Mouse (Mus musculus) lung, embryonic 16.5 days (tissue): ENCODE results near the gene C1rl. TPM values are rescaled to one million over a fixed set of nuclear protein-coding genes. Genes with fewer than 3 reads are reported as not detected.
"Not testable (repeated sequence)": the region's sequence is repeated elsewhere in the genome, so short reads cannot be mapped to it uniquely, and the experiment has no call there.

ENCODE experiments used
- ATAC-seq: fragments of 200-750 bp; cut with Nextera tagmentation; 2 replicates; pipeline ENCODE4 v1.8.0; 2017; ENCODE audit warnings: low read depth, mild to moderate bottlenecking, moderate library complexity
- H3K27ac ChIP-seq: fragments of 300-500 bp; sonication (generic); 2 replicates; pipeline ENCODE4 v1.5.1; 2014; ENCODE audit warnings: mild to moderate bottlenecking, control low read depth, low read length
- H3K27me3 ChIP-seq: fragments of 300-500 bp; sonication (generic); 2 replicates; pipeline ENCODE4 v1.6.1; 2014; ENCODE audit warnings: low read depth, low read length, mixed read lengths; ENCODE audit not compliant: control insufficient read depth, insufficient read depth
- H3K36me3 ChIP-seq: fragments of 300-500 bp; sonication (generic); 2 replicates; pipeline ENCODE4 v1.6.1; 2014; ENCODE audit warnings: low read length; ENCODE audit not compliant: control insufficient read depth, insufficient read depth
- H3K4me1 ChIP-seq: fragments of 300-500 bp; sonication (generic); replicated peaks from 2 replicates; pipeline ENCODE4 v1.6.1; 2014; ENCODE audit warnings: low read length, mixed read lengths; ENCODE audit not compliant: control insufficient read depth, insufficient read depth
- H3K4me2 ChIP-seq: fragments of 300-500 bp; sonication (generic); 2 replicates; pipeline ENCODE4 v1.6.1; 2014; ENCODE audit warnings: low read depth, low read length, control low read depth
- H3K4me3 ChIP-seq: fragments of 300-500 bp; sonication (generic); 2 replicates; pipeline ENCODE4 v1.5.1; 2014; ENCODE audit warnings: mild to moderate bottlenecking, low read length, control low read depth
- H3K9ac ChIP-seq: fragments of 300-500 bp; sonication (generic); 2 replicates; pipeline ENCODE4 v1.6.1; 2014; ENCODE audit warnings: low read length, control low read depth
- H3K9me3 ChIP-seq: fragments of 300-500 bp; sonication (generic); 2 replicates; pipeline ENCODE4 v1.6.1; 2016; ENCODE audit warnings: low read length; ENCODE audit not compliant: control insufficient read depth
- WGBS: fragments of 180-500 bp; shearing (Covaris S2); extraction: QIAGEN DNeasy Blood & Tissue Kit; methylation state at CpG from one replicate; pipeline ENCODE4 v1.1.7; 2014; 5-methylcytosine and 5-hydroxymethylcytosine counted together
- polyA plus RNA-seq: library from polyadenylated mRNA; unstranded; fragments of >200 nt; fragmentation: Nextera tagmentation; extraction: Ambion mirVana; gene quantifications from 2 replicates; pipeline ENCODE4 v1.2.1, GENCODE M21; 2015

C1rl gene
- polyA plus RNA-seq, 1 experiment from 2014 or later, result 0.68 TPM

DNA sequence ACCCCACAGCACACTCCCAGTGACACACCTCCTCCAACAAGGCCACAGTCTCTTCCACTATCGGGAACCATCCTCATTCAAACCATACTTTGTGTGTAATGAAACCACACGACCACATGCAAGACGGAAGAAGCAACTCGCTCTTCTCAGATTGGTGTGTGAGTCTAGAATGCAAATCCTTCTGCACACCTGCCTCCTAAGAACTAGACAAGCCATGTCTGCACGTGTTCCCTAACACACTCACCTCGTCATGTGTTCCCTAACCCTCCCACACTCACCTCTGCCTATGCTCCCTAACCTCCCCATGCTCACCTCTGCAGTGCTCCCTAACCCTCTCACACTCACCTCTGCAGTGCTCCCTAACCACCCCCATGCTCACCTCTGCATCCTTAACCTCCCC lies 1.5 kb upstream of the C1rl start:
- no peak overlapping the region for H3K4me2 ChIP-seq
- no peak overlapping the region for H3K4me3 ChIP-seq
- H3K27me3 ChIP-seq, result no peaks in the 10 kb centered on the region
- 75% methylated on average over 6 of the region's 6 CpGs for WGBS
- no peak overlapping the region for H3K9ac ChIP-seq
- no peaks in the 10 kb centered on the region for H3K4me1 ChIP-seq
- no peaks in the 10 kb centered on the region for H3K9me3 ChIP-seq
- no peak for ATAC-seq
- H3K27ac ChIP-seq, result no peak overlapping the region
- H3K36me3 ChIP-seq, result no peaks in the 10 kb centered on the region

DNA sequence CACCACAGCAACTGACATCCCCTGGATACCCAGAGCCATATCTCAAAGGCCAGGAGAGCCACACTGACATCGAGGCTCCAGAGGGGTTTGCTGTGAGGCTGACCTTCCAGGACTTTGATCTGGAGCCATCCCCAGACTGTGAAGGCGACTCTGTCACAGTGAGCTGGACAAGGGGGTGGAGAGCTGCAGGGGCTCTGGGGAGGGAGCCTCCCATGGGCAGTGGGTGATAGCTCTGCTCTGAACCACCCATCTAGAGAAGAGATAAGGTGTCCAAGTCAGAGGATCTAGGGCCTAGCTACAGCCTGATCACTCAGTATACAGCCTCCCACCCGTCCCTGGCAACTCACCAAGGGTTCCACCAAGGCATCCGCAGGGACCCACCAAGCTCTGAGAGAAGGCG lies 973 bp downstream of the C1rl start:
- 67% methylated on average over 5 of the region's 5 CpGs for WGBS
- H3K4me3 ChIP-seq, result no peak overlapping the region

DNA sequence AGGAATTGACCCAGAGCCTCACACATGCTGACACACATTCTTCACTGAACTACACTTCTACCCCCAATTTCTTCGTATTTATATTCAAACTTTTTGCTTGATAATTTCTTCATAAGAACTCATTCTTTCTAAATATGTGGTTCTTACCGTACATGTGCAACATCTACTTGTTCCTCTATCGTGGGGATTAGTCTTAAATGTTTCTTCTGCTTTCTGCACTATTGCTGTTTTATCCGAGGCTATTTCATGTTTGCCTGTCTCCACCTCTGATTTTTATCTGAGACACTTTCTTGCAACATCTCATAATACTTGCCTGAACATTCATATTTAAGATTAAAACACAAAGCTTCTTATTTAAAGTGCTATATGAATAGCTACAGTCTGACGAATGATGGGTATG lies 3.1 kb downstream of the C1rl start:
- Histone ChIP-seq H3K9me3 (no peaks in the 10 kb centered on the region), H3K9ac (no peak overlapping the region), H3K27ac (no peak overlapping the region), H3K4me3 (no peak overlapping the region), H3K36me3 (no peaks in the 10 kb centered on the region), H3K4me1 (no peaks in the 10 kb centered on the region), H3K4me2 (no peak overlapping the region), H3K27me3 (no peaks in the 10 kb centered on the region)
- WGBS, result 82% methylated on average over 5 of the region's 5 CpGs
- no peak for ATAC-seq

More for the DNA sequence above, 973 bp downstream of the C1rl start:
- no peak overlapping the region for H3K27ac ChIP-seq
- no peak overlapping the region for H3K4me2 ChIP-seq
- H3K36me3 ChIP-seq, result no peaks in the 10 kb centered on the region
- no peaks in the 10 kb centered on the region for H3K27me3 ChIP-seq
- ATAC-seq, result no peak
- no peaks in the 10 kb centered on the region for H3K4me1 ChIP-seq
- no peaks in the 10 kb centered on the region for H3K9me3 ChIP-seq
- no peak overlapping the region for H3K9ac ChIP-seq

DNA sequence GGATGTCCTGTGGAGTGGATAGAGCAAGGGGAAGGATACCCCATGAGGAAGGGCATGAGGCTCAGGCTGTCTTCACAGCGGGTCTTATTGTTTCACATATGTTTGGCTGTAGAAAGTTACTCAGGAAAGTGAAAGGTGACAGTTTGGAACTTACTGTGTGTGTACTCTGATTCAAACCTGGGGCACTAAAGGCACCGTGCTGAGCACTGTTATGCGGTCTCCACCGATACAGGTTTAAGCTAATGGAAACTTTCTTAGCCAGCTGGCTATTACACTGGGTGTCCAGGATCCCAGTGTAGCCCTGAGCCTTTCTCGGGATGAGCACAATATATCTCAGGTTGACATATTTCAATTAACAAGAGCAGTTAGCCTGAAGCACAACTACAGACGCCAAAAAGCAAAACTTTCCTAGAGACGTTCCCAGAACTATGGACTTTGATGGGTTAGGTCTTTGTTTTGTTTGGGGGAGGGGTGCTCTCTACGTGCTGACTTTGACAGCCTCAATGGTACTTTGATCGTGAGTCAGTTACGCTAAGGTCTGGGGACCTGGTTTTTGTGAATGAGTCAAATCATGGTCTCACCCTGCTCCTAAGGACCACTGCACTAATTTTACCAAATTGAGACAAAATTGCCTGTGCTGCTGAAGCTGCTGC lies 7.1 kb downstream of the C1rl start:
- Histone ChIP-seq H3K4me2 (no peak overlapping the region), H3K9ac (no peak overlapping the region), H3K4me1 (no peaks in the 10 kb centered on the region), H3K36me3 (no peaks in the 10 kb centered on the region), H3K9me3 (no peaks in the 10 kb centered on the region), H3K4me3 (no peak overlapping the region), H3K27ac (no peak overlapping the region), H3K27me3 (no peaks in the 10 kb centered on the region)
- ATAC-seq, result no peak
- 36% methylated on average over 10 of the region's 10 CpGs for WGBS

DNA sequence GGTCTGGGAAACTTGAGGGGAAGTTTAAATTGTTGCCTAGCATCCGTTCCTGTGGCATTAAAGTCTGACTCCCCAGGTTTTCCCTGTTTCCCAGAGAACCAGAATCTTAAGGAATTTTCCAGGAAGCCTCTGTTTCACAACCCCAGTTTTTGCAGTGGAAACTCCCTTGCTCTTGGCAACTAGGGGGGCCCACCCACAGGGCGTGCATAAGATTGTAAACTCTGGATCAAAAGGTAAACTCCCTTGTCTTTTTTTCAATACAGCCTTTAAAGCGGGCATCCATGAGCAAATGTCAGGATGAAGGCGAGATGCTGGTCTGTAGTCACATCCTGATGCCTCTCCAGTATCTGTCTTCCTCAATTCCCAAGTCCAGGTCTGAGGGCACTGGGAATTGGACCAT lies 8.6 kb downstream of the C1rl start:
- Histone ChIP-seq H3K27me3 (no peaks in the 10 kb centered on the region), H3K4me3 (no peak overlapping the region), H3K36me3 (no peaks in the 10 kb centered on the region), H3K27ac (no peak overlapping the region), H3K9me3 (no peaks in the 10 kb centered on the region), H3K9ac (no peak overlapping the region), H3K4me2 (no peak overlapping the region), H3K4me1 (no peaks in the 10 kb centered on the region)
- 67% methylated on average over 4 of the region's 4 CpGs for WGBS
- no peak for ATAC-seq

DNA sequence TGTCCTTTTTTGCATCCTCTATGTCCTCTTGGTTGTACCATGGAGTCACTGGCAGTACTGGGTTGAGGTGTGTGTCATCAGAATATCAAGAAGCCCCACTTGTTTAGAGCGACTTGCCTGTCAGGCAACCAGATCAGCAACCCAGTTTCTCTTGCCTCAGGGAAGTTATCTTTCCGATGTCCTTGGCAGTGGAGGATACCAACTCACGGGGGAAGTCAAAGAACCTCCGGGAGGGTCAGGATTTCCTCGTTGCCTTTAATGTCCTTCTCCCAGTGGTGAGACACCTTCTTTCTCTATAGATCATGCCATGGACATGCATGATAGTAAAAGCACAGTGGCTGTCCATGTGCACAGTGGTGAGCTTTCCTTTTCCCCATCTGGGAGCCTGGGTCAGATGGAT lies 9.1 kb downstream of the C1rl start:
- no peak overlapping the region for H3K9ac ChIP-seq
- no peaks in the 10 kb centered on the region for H3K9me3 ChIP-seq
- H3K4me3 ChIP-seq, result no peak overlapping the region
- H3K4me2 ChIP-seq, result no peak overlapping the region
- H3K27me3 ChIP-seq, result no peaks in the 10 kb centered on the region
- H3K36me3 ChIP-seq, result no peaks in the 10 kb centered on the region
- H3K4me1 ChIP-seq, result no peaks in the 10 kb centered on the region
- ATAC-seq, result no peak
- no peak overlapping the region for H3K27ac ChIP-seq
- WGBS, result 85% methylated on average over 5 of the region's 5 CpGs

DNA sequence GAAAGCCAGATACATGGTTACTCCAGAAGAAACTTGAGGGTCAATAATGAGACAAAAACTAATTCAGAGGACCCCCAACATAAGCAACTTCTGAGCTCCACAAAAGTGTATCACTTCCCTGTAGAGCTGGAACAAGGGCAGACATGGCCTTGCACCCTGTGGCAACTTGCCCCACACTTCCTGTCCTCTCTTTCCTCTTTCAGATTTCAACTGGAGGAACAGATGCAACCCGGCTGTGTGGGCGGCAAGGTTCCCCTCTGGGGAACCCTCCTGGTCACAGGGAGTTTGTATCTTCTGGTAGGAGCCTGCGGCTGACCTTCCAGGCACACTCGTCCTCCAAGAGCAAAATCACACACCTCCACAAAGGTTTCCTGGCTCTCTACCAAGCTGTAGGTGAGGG lies 12.1 kb downstream of the C1rl start:
- no peak overlapping the region for H3K4me2 ChIP-seq
- WGBS, result 49% methylated on average over 4 of the region's 4 CpGs
- H3K27ac ChIP-seq, result no peak overlapping the region
- H3K27me3 ChIP-seq, result no peaks in the 10 kb centered on the region
- H3K4me3 ChIP-seq, result no peak overlapping the region
- no peak for ATAC-seq
- H3K36me3 ChIP-seq, result no peaks in the 10 kb centered on the region
- no peaks in the 10 kb centered on the region for H3K9me3 ChIP-seq
- H3K9ac ChIP-seq, result no peak overlapping the region
- H3K4me1 ChIP-seq, result no peaks in the 10 kb centered on the region

DNA sequence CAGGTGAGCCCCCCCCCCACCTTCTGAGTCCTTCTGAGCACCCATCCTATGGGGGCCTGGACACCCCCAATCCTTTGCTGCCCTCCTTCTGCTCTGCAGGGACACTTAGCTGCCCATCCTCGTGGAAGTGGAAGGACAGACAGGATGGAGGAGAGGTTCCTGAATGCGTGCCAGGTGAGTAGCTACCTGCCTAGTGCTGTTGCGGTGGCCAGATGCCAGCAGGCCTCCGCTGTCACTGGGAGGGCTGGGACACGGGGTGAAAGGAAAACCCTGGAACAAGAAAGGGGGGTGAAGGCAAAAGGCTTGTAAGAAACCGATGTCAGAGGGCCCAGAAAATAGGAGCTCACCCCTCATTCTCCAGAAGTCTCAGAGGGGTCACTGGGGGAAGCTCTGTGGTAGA lies 14.1 kb downstream of the C1rl start:
- WGBS, result 71% methylated on average over 6 of the region's 6 CpGs
- H3K27me3 ChIP-seq, result no peaks in the 10 kb centered on the region
- ATAC-seq, result no peak

DNA sequence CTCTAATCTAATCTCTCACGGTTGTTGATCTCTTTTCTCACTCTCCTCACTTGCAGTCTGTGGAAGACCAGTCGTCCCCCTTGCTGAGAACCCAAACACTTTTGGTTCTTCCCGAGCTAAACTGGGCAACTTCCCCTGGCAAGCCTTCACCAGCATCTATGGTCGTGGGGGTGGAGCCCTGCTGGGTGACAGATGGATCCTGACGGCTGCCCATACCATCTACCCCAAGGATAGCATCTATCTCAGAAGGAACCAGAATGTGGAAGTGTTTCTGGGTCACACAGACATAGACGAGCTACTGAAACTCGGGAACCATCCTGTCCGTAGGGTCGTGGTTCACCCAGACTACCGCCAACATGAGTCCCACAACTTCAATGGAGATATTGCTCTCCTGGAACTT lies 15.4 kb downstream of the C1rl start:
- Histone ChIP-seq H3K9ac (no peak overlapping the region), H3K36me3 (no peaks in the 10 kb centered on the region), H3K27me3 (no peaks in the 10 kb centered on the region), H3K4me1 (no peaks in the 10 kb centered on the region), H3K9me3 (no peaks in the 10 kb centered on the region), H3K27ac (no peak overlapping the region), H3K4me2 (no peak overlapping the region), H3K4me3 (no peak overlapping the region)
- 66% methylated on average over 10 of the region's 10 CpGs for WGBS
- no peak for ATAC-seq

More for the DNA sequence above, 14.1 kb downstream of the C1rl start:
- no peak overlapping the region for H3K9ac ChIP-seq
- no peaks in the 10 kb centered on the region for H3K9me3 ChIP-seq
- no peak overlapping the region for H3K4me2 ChIP-seq
- H3K36me3 ChIP-seq, result no peaks in the 10 kb centered on the region
- no peak overlapping the region for H3K4me3 ChIP-seq
- no peaks in the 10 kb centered on the region for H3K4me1 ChIP-seq
- H3K27ac ChIP-seq, result no peak overlapping the region

DNA sequence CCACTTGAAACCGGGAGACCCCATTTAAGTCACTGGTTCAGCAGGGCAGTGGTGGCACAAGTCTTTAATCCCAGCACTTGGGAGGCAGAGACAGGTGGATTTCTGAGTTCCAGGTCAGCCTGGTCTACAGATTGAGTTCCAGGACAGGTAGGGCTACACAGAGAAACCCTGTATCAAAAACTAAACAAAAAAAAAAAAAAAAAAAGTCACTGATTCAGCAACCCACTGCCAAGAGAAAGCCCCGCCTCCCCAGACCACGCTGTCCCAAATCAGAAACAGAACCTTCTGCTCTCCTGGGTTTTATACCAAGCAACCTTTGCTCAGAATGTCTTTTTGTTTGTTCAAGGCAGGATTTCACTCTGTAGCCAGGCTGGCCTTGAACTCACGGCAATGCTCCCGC lies 16.3 kb downstream of the C1rl start:
- 76% methylated on average over 5 of the region's 5 CpGs for WGBS
- not testable (repeated sequence) for H3K9me3 ChIP-seq, ATAC-seq, H3K27ac ChIP-seq, H3K9ac ChIP-seq, H3K27me3 ChIP-seq, H3K4me3 ChIP-seq, H3K36me3 ChIP-seq, H3K4me1 ChIP-seq, H3K4me2 ChIP-seq
